Mouse (Mus musculus) lung, postnatal 0 days (tissue): Measurements from ENCODE around the gene Cep70.

Experiments used
- CTCF ChIP-seq: IDR thresholded peaks from 2 replicates; pipeline ENCODE4 v1.5.1; 2016; ENCODE audit warnings: antibody characterized with exemption, mild to moderate bottlenecking
- EP300 ChIP-seq: IDR thresholded peaks from 2 replicates; pipeline ENCODE4 v1.6.1; 2016; ENCODE audit warnings: antibody characterized with exemption, mild to moderate bottlenecking, control low read depth

- no peak for TF ChIP-seq EP300
- no peak for TF ChIP-seq CTCF
Measured at GRCm38 (mm10) chr9:99253861-99254260, 10.7 kb downstream of the Cep70 start.
